Mouse (Mus musculus) stomach, postnatal 0 days (tissue): ENCODE measurements around the gene Tfec. TPM values are rescaled to one million over a fixed set of nuclear protein-coding genes. Genes with fewer than 3 reads are reported as not detected.

Source experiments
- ATAC-seq: fragments of 200-750 bp; cut with Nextera tagmentation; 2 replicates; pipeline ENCODE4 v1.8.0; 2017; ENCODE audit not compliant: low FRiP score, low TSS enrichment
- DNase-seq: peaks from one replicate; pipeline ENCODE4 v3.0.0-alpha.2; 2016; ENCODE audit warnings: low spot score
- H3K27ac ChIP-seq: fragments of 300-500 bp; sonication (generic); replicated peaks from 2 replicates; pipeline ENCODE4 v1.5.1; 2014; ENCODE audit warnings: mild to moderate bottlenecking, control low read depth
- H3K27me3 ChIP-seq: fragments of 300-500 bp; sonication (generic); 2 replicates; pipeline ENCODE4 v1.6.1; 2014; ENCODE audit warnings: low read length; ENCODE audit not compliant: control insufficient read depth, insufficient read depth
- H3K36me3 ChIP-seq: fragments of 300-500 bp; sonication (generic); 2 replicates; pipeline ENCODE4 v1.6.1; 2014; ENCODE audit warnings: low read length, mixed read lengths; ENCODE audit not compliant: control insufficient read depth, insufficient read depth
- H3K4me1 ChIP-seq: fragments of 300-500 bp; sonication (generic); replicated peaks from 2 replicates; pipeline ENCODE4 v1.6.1; 2014; ENCODE audit warnings: antibody characterized with exemption; ENCODE audit not compliant: control insufficient read depth, insufficient read depth
- H3K4me2 ChIP-seq: fragments of 300-500 bp; sonication (generic); replicated peaks from 2 replicates; pipeline ENCODE4 v1.6.1; 2014; ENCODE audit warnings: low read depth, mild to moderate bottlenecking, control low read depth, moderate library complexity
- H3K4me3 ChIP-seq: fragments of 300-500 bp; sonication (generic); 2 replicates; pipeline ENCODE4 v1.5.1; 2014; ENCODE audit warnings: low read depth, low read length, control low read depth
- H3K9ac ChIP-seq: fragments of 300-500 bp; sonication (generic); 2 replicates; pipeline ENCODE4 v1.6.1; 2014; ENCODE audit warnings: mild to moderate bottlenecking, low read length, control low read depth, mixed read lengths
- H3K9me3 ChIP-seq: fragments of 300-500 bp; sonication (generic); 2 replicates; pipeline ENCODE4 v1.6.1; 2016; ENCODE audit warnings: low read length; ENCODE audit not compliant: control insufficient read depth
- CTCF ChIP-seq: IDR thresholded peaks from 2 replicates; pipeline ENCODE4 v1.5.1; 2016; ENCODE audit warnings: antibody characterized with exemption, low read depth, mild to moderate bottlenecking, moderate library complexity
- EP300 ChIP-seq: optimal IDR thresholded peaks from 2 replicates; pipeline ENCODE3; 2016; ENCODE audit warnings: antibody characterized with exemption
- whole genome bisulfite sequencing: fragments of 180-500 bp; shearing (Covaris S2); extraction: QIAGEN DNeasy Blood & Tissue Kit; methylation state at CpG from one replicate; pipeline ENCODE4 v1.1.7; 2014; 5-methylcytosine and 5-hydroxymethylcytosine counted together
- polyA plus RNA-seq: library from polyadenylated mRNA; unstranded; fragments of >200 nt; fragmentation: Nextera tagmentation; extraction: Ambion mirVana; gene quantifications from 2 replicates; pipeline ENCODE4 v1.2.1, GENCODE M21; 2015

The Tfec gene
- 0.58 and 0.61 TPM in 2 replicates for polyA plus RNA-seq

DNA sequence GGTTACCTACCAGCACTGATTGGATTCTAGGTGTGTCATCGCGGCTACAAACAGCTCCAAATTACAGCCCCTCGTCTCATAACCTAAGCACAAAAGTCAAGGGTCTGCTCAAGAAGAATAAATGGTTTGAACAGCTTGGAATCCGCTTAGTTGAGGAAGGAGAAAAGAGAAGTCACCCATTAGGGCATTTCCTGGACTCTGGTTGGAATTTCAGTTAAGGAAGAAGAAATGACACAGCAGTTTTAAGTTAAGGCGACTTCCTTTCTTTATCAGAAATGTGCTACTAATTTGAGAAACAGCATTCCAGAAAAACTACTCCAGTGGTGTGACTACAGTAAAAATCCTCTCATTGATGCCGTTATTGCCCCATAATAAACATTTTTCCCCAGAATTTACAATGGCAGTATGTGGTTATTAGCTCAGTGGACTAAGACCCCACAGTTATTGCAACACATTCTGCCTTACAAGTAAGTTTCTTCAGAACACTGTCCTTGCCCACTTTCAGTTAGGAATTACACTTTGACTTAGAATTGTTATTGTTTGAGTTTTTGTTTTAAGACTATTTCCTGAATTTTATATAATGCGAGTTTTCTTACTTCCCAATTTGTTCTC, at the start of gene Tfec:
Gene Tfec (minus strand): TSS at position 191 of the 612 bp plus-strand sequence.
- TF ChIP-seq EP300 (no peak), CTCF (no peak)
- H3K4me1 ChIP-seq = no peaks in the 10 kb centered on the region
- no peak for ATAC-seq
- H3K4me2 ChIP-seq = no peak within 1 kb of the TSS
- H3K36me3 ChIP-seq = no peaks in the 10 kb centered on the region
- H3K4me3 ChIP-seq = no peak within 1 kb of the TSS
- H3K9ac ChIP-seq = no peak within 1 kb of the TSS
- WGBS = 71% methylated on average over 7 of the region's 7 CpGs
- H3K27me3 ChIP-seq = no peaks in the 10 kb centered on the region
- no peaks in the 10 kb centered on the region for H3K9me3 ChIP-seq
- H3K27ac ChIP-seq = no peak within 1 kb of the TSS
- no peak for DNase-seq

- no peak overlapping the region for H3K4me2 ChIP-seq
- no peaks in the 10 kb centered on the region for H3K36me3 ChIP-seq
- no peaks in the 10 kb centered on the region for H3K9me3 ChIP-seq
- no peak for ATAC-seq
- H3K9ac ChIP-seq = no peak overlapping the region
- no peak overlapping the region for H3K27ac ChIP-seq
- TF ChIP-seq EP300 = no peak
- DNase-seq = no peak
- no peaks in the 10 kb centered on the region for H3K27me3 ChIP-seq
- no peaks in the 10 kb centered on the region for H3K4me1 ChIP-seq
- 44% methylated on average over 3 of the region's 3 CpGs for WGBS
- no peak overlapping the region for H3K4me3 ChIP-seq
Measured at GRCm38 (mm10) chr6:16947837-16948236, 49.6 kb upstream of the Tfec start.

DNA sequence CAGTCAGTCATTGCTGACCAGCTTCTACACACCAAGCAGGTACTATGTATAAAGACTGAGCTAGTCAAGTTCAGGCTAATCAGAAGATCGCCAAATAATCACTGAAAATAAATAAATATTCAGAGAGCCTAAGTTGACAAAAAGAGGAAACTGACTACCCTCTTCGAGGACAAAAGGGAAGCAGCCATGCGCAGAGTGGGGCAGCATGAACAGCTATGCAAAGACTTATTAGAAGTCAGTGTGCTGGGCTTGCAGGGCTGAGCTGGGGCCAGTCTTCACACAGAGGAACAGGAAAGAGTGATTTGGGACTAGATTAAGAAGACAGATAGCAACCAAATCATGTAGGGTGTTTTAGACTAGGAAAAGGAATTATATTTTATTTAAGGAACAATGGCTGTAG, 45.3 kb upstream of the Tfec start:
- DNase-seq (no peak), ATAC-seq (no peak)
- no peak overlapping the region for H3K27ac ChIP-seq
- no peaks in the 10 kb centered on the region for H3K36me3 ChIP-seq
- no peak overlapping the region for H3K4me3 ChIP-seq
- WGBS = 71% methylated on average over 3 of the region's 3 CpGs
- no peaks in the 10 kb centered on the region for H3K4me1 ChIP-seq
- TF ChIP-seq CTCF (no peak), EP300 (no peak)
- H3K9me3 ChIP-seq = no peaks in the 10 kb centered on the region
- H3K9ac ChIP-seq = no peak overlapping the region
- no peaks in the 10 kb centered on the region for H3K27me3 ChIP-seq
- H3K4me2 ChIP-seq = no peak overlapping the region

- Histone ChIP-seq H3K4me1 (no peaks in the 10 kb centered on the region), H3K36me3 (no peaks in the 10 kb centered on the region), H3K9ac (no peak overlapping the region), H3K27ac (no peak overlapping the region), H3K4me3 (no peak overlapping the region), H3K27me3 (no peaks in the 10 kb centered on the region), H3K9me3 (no peaks in the 10 kb centered on the region), H3K4me2 (no peak overlapping the region)
- WGBS = 69% methylated on average over 4 of the region's 4 CpGs
- ATAC-seq (no peak), DNase-seq (no peak)
- no peak for TF ChIP-seq CTCF
- no peak for TF ChIP-seq EP300
Measured at GRCm38 (mm10) chr6:16942433-16942832, 44.2 kb upstream of the Tfec start.

- Histone ChIP-seq H3K27me3 (no peaks in the 10 kb centered on the region), H3K9me3 (no peaks in the 10 kb centered on the region), H3K4me2 (no peak overlapping the region), H3K4me3 (no peak overlapping the region), H3K27ac (no peak overlapping the region), H3K36me3 (no peaks in the 10 kb centered on the region), H3K4me1 (no peaks in the 10 kb centered on the region), H3K9ac (no peak overlapping the region)
- DNase-seq (no peak), ATAC-seq (no peak)
- WGBS = 82% methylated on average over 6 of the region's 6 CpGs
- TF ChIP-seq CTCF (no peak), EP300 (no peak)
Measured at GRCm38 (mm10) chr6:16931059-16931458, 32.8 kb upstream of the Tfec start.

GRCm38 (mm10) chr6:16920111-16920656, 21.9 kb upstream of the Tfec start:
- H3K27me3 ChIP-seq = no peaks in the 10 kb centered on the region
- H3K27ac ChIP-seq = no peak overlapping the region
- no peak for DNase-seq
- no peaks in the 10 kb centered on the region for H3K36me3 ChIP-seq
- no peak overlapping the region for H3K4me3 ChIP-seq
- no peaks in the 10 kb centered on the region for H3K9me3 ChIP-seq
- H3K4me1 ChIP-seq = no peaks in the 10 kb centered on the region
- H3K9ac ChIP-seq = no peak overlapping the region
- TF ChIP-seq CTCF (no peak), EP300 (no peak)
- no peak for ATAC-seq
- no peak overlapping the region for H3K4me2 ChIP-seq
- 18% methylated on average over 2 of the region's 2 CpGs for whole genome bisulfite sequencing
